Mouse (Mus musculus) heart, adult 2 months (tissue): Measurements from ENCODE around the gene E130308A19Rik.

Experiments
- CTCF ChIP-seq: fragments of 200-600 bp; IDR thresholded peaks from 2 replicates; pipeline ENCODE4 v1.8.1; 2022; ENCODE audit warnings: antibody characterized with exemption, mild to moderate bottlenecking, moderate library complexity
- POLR2A ChIP-seq: fragments of 200-500 bp; IDR thresholded peaks from 2 replicates; pipeline ENCODE4 v1.6.1; 2011; ENCODE audit warnings: mild to moderate bottlenecking, low read depth, low read length, control low read depth; ENCODE audit not compliant: insufficient read depth

DNA sequence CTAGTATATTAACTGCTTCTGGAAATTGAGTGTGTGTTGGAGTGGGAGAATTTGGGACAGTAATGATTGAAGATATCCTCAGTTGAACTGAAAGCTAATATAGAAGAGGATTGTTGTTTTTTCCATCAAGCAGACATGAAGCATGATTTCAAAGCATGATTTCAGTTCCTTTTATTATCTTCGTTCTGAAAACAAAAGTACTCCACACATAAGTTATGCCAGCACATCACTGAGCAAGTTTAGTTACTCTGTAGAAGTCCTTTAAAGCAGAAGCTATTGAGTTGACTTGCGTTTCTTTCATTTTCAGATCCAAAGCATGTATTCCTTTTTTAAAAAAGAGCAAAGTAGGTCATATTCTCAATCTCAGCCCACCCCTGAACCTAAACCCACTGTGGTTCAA, 29.5 kb upstream of the E130308A19Rik start:
- TF ChIP-seq CTCF (no peak), POLR2A (no peak)
